Mouse (Mus musculus) myocyte (in vitro differentiated cells): ENCODE data around the gene Rph3al. TPM values are rescaled to one million over a fixed set of nuclear protein-coding genes. Genes with fewer than 3 reads are reported as not detected.

Experiments used
- H3K27me3 ChIP-seq: one replicate; pipeline ENCODE4 v1.6.1; 2011; ENCODE audit not compliant: control insufficient read depth, insufficient read depth, insufficient read length
- H3K36me3 ChIP-seq: one replicate; pipeline ENCODE4 v1.6.1; 2011; ENCODE audit not compliant: control insufficient read depth, insufficient read depth
- H3K4me2 ChIP-seq: one replicate; pipeline ENCODE4 v1.6.1; 2011; ENCODE audit warnings: low read depth, control low read depth
- H3K4me3 ChIP-seq: one replicate; pipeline ENCODE4 v1.5.1; 2011; ENCODE audit warnings: mild to moderate bottlenecking, control low read depth, moderate library complexity
- H3K79me2 ChIP-seq: one replicate; pipeline ENCODE4 v1.6.1; 2011; ENCODE audit not compliant: control insufficient read depth, insufficient read depth
- H3ac ChIP-seq: one replicate; pipeline ENCODE4 v1.6.1; 2011; ENCODE audit not compliant: control insufficient read depth, insufficient read length
- CEBPB ChIP-seq: IDR thresholded peaks from 2 replicates; pipeline ENCODE4 v1.6.1; 2011; ENCODE audit warnings: mild to moderate bottlenecking, moderate library complexity; ENCODE audit not compliant: poor library complexity, insufficient read depth, severe bottlenecking
- E2F4 ChIP-seq: IDR thresholded peaks from one replicate; pipeline ENCODE4 v1.6.1; 2011; ENCODE audit warnings: mild to moderate bottlenecking, control low read depth, moderate library complexity; ENCODE audit not compliant: insufficient read depth
- MAX ChIP-seq: IDR thresholded peaks from one replicate; pipeline ENCODE4 v1.6.1; 2011; ENCODE audit warnings: low read depth, mild to moderate bottlenecking, control low read depth
- MYOD1 ChIP-seq, 3 experiments: IDR thresholded peaks; one replicate each; pipeline ENCODE4 v1.6.1; 2011; ENCODE audit warnings: control low read depth in 2 of 3, low read depth in 2 of 3, mild to moderate bottlenecking in 2 of 3, moderate library complexity in 1 of 3; ENCODE audit not compliant: insufficient read length in 2 of 3, control insufficient read depth in 1 of 3
- MYOG ChIP-seq, 3 experiments: IDR thresholded peaks; one replicate each; pipeline ENCODE4 v1.6.1; 2011; ENCODE audit warnings: control low read depth in 2 of 3, low read depth in 2 of 3, mild to moderate bottlenecking in 2 of 3; ENCODE audit not compliant: insufficient read length in 2 of 3, control insufficient read depth in 1 of 3, insufficient read depth in 1 of 3
- POLR2A ChIP-seq: IDR thresholded peaks from one replicate; pipeline ENCODE4 v1.6.1; 2011; ENCODE audit warnings: low read depth, mild to moderate bottlenecking, control low read depth, moderate library complexity; ENCODE audit not compliant: insufficient read length
- POLR2AphosphoS2 ChIP-seq: IDR thresholded peaks from one replicate; pipeline ENCODE4 v1.6.1; 2011; ENCODE audit warnings: low read depth, control low read depth; ENCODE audit not compliant: insufficient read length
- REST ChIP-seq: IDR thresholded peaks from one replicate; pipeline ENCODE4 v1.6.1; 2011; ENCODE audit warnings: mild to moderate bottlenecking, control low read depth, moderate library complexity; ENCODE audit not compliant: insufficient read depth, insufficient read length
- SRF ChIP-seq: IDR thresholded peaks from one replicate; pipeline ENCODE4 v1.6.1; 2011; ENCODE audit warnings: low read depth; ENCODE audit not compliant: control insufficient read depth, insufficient read length
- TCF12 ChIP-seq: IDR thresholded peaks from one replicate; pipeline ENCODE4 v1.6.1; 2011; ENCODE audit warnings: mild to moderate bottlenecking, control low read depth; ENCODE audit not compliant: poor library complexity, insufficient read depth, severe bottlenecking
- TCF3 ChIP-seq: IDR thresholded peaks from one replicate; pipeline ENCODE4 v1.6.1; 2011; ENCODE audit warnings: low read depth, control low read depth; ENCODE audit not compliant: insufficient read length
- USF1 ChIP-seq: IDR thresholded peaks from one replicate; pipeline ENCODE4 v1.6.1; 2011; ENCODE audit warnings: low read depth, mild to moderate bottlenecking, control low read depth, moderate library complexity
- polyA plus RNA-seq: library from polyadenylated mRNA; unstranded; fragments of >200 nt; fragmentation: generic; extraction: Trizol; gene quantifications from one replicate; pipeline ENCODE4 v1.2.1, GENCODE M21; 2012; ENCODE audit warnings: missing spikeins

The Rph3al gene
- polyA plus RNA-seq, 1 experiment, result 0.05 TPM

DNA sequence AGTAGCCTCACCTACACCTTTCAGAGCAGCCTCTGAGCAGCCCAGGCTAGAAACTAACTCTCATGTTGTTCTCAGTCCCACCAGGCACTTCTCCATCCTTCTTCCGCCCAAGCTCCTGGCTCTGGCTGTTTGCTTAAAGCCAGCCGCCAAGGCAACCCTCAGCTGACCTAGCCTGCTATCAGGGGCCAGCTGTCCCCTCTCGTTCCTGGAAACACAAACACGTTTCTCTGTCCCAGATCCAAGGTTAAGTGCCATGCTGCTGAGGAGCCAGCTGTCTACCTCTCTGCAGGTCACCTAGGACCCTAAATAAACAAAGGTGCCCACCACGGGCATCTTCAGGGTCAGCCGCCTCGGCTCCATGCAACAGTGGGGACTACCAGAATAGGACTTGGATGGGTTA lies 12.4 kb downstream of the Rph3al start:
- Histone ChIP-seq H3ac (no peak overlapping the region), H3K27me3 (peaks cover 84% of the 10 kb centered on the region), H3K79me2 (no peaks in the 10 kb centered on the region), H3K4me3 (no peak overlapping the region), H3K36me3 (no peaks in the 10 kb centered on the region), H3K4me2 (no peak overlapping the region)
- TF ChIP-seq POLR2A (no peak), USF1 (no peak), CEBPB (no peak), REST (no peak), MYOD1 (IDR thresholded peaks at IDR 0.05; ENCODE audit: control insufficient read depth in 1 of 3, insufficient read length in 2 of 3, low read depth in 2 of 3) (no peak)

DNA sequence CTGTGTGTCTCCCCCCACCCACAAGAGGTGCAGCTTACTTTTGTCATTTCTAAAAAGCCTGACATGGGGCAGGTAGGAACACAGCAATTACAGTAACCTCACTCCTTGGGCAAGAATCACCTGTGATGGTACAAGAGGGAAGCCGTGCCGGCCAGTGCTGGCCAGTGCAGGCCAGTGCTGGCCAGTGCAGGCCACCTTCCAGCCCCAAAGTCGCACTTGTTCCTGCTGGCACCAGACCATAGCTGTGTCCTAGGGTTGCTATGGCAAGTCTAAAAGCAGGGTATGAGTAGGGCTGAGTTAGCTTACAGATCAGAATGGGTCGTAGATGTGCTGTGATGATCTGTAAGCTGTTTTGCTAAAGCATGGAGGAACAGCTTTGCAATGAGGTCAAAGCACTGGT lies 15.5 kb downstream of the Rph3al start:
- TF ChIP-seq USF1 (no peak), POLR2A (no peak), TCF12 (no peak), MAX (no peak), POLR2AphosphoS2 (no peak), SRF (no peak), MYOG (IDR thresholded peaks at IDR 0.05; ENCODE audit: control insufficient read depth in 1 of 3, insufficient read depth in 1 of 3, insufficient read length in 2 of 3, low read depth in 2 of 3) (no peak), TCF3 (no peak), CEBPB (no peak), MYOD1 (IDR thresholded peaks at IDR 0.05; ENCODE audit: control insufficient read depth in 1 of 3, insufficient read length in 2 of 3, low read depth in 2 of 3) (no peak), REST (no peak), E2F4 (no peak)
- H3K4me3 ChIP-seq, result no peak overlapping the region
- peaks cover 81% of the 10 kb centered on the region for H3K27me3 ChIP-seq
- no peaks in the 10 kb centered on the region for H3K79me2 ChIP-seq
- H3ac ChIP-seq, result no peak overlapping the region
- H3K4me2 ChIP-seq, result no peak overlapping the region
- no peaks in the 10 kb centered on the region for H3K36me3 ChIP-seq

DNA sequence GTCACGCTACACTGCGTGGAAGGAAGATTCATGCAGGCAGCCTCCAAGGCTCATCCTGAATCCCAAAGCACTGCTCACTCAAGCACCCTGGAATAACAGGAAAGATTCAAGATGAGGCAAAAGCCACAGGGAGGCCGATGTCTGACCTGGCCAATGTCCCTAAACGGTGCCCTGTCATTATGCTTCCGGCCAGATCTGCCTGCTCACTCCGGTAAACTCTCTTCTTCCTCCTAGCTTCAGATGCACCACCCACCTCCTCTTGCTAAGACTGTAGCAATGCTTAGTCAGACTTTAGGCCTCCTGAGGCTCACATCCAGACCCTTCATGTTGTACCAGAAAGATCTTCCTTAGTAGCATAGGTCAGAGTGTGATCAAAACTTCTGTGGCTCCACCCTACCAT lies 19.1 kb downstream of the Rph3al start:
- no peaks in the 10 kb centered on the region for H3K36me3 ChIP-seq
- H3K4me3 ChIP-seq, result no peak overlapping the region
- no peak overlapping the region for H3ac ChIP-seq
- no peak for TF ChIP-seq TCF3
- no peak for TF ChIP-seq MYOD1 (IDR thresholded peaks at IDR 0.05; ENCODE audit: control insufficient read depth in 1 of 3, insufficient read length in 2 of 3, low read depth in 2 of 3)
- TF ChIP-seq SRF, result no peak
- no peak for TF ChIP-seq MYOG (IDR thresholded peaks at IDR 0.05; ENCODE audit: control insufficient read depth in 1 of 3, insufficient read depth in 1 of 3, insufficient read length in 2 of 3, low read depth in 2 of 3)
- TF ChIP-seq POLR2A, result no peak
- TF ChIP-seq POLR2AphosphoS2, result no peak
- H3K4me2 ChIP-seq, result no peak overlapping the region
- H3K27me3 ChIP-seq, result peaks cover 67% of the 10 kb centered on the region
- no peaks in the 10 kb centered on the region for H3K79me2 ChIP-seq

DNA sequence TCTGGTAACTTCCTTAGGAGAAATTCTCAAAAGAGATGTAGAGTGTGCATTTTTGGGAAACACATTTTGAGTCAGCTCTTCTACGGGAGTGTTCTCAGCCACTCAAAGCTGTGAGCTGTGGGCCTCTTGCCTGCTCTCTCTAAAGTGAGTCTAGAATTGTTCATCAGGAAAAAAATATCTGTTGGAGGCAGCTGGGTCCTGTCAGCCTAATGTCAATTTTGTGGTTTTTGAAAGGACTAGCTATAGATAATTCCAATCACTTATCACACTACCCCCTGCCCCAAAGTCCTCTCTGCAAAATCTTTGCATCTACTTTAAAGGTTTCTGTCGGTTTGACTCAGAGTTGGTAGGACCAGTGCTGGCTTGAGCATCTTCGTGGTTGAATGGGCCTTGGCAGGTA lies 20.9 kb downstream of the Rph3al start:
- no peak overlapping the region for H3ac ChIP-seq
- H3K27me3 ChIP-seq, result peaks cover 51% of the 10 kb centered on the region
- H3K4me2 ChIP-seq, result no peak overlapping the region
- H3K4me3 ChIP-seq, result no peak overlapping the region
- no peaks in the 10 kb centered on the region for H3K36me3 ChIP-seq
- TF ChIP-seq USF1, result no peak
- no peak for TF ChIP-seq MYOD1 (IDR thresholded peaks at IDR 0.05; ENCODE audit: control insufficient read depth in 1 of 3, insufficient read length in 2 of 3, low read depth in 2 of 3)
- no peak for TF ChIP-seq MAX
- TF ChIP-seq POLR2A, result no peak
- no peak for TF ChIP-seq TCF3
- TF ChIP-seq SRF, result no peak
- no peak for TF ChIP-seq CEBPB
- TF ChIP-seq REST, result no peak
- no peak for TF ChIP-seq POLR2AphosphoS2
- no peak for TF ChIP-seq TCF12
- no peak for TF ChIP-seq MYOG (IDR thresholded peaks at IDR 0.05; ENCODE audit: control insufficient read depth in 1 of 3, insufficient read depth in 1 of 3, insufficient read length in 2 of 3, low read depth in 2 of 3)
- no peaks in the 10 kb centered on the region for H3K79me2 ChIP-seq

DNA sequence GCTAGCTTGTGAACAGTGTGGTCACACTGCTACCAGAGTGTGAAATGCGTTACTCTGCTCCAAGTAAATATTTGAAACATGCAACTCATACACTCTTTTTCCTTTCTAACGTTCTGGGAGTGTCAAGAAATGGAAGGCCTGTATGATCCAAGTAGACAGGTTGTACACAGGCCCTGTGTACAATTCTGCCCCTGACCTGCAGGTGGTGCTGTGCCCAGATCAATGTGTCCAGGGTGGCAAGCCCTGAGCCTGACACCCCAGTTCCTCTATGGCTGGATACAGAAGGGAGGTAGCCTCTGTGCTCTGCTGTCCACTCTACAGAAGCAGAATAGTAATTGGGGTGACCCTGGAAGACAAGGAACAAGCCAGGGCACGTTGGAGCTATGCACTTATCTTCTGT lies 24.3 kb downstream of the Rph3al start:
- Histone ChIP-seq H3K27me3 (peaks cover 30% of the 10 kb centered on the region), H3K4me3 (no peak overlapping the region), H3K79me2 (no peaks in the 10 kb centered on the region), H3K36me3 (no peaks in the 10 kb centered on the region), H3K4me2 (no peak overlapping the region), H3ac (no peak overlapping the region)
- TF ChIP-seq MAX (no peak), POLR2AphosphoS2 (no peak), TCF3 (no peak)
